Mouse (Mus musculus): ENCODE results near the gene Pik3cd. TPM values are rescaled to one million over a fixed set of nuclear protein-coding genes. Genes with fewer than 3 reads are reported as not detected.
"Not testable (repeated sequence)": the region's sequence is repeated elsewhere in the genome, so short reads cannot be mapped to it uniquely, and the experiment has no call there.

The Pik3cd gene
- polyA plus RNA-seq (2015; fragmentation: Nextera tagmentation; extraction: Ambion mirVana) = 5.1 and 5.5 TPM in 2 replicates

GRCm38 (mm10) chr4:149702210-149702979 is at the start of gene Pik3cd:
TSS of gene Pik3cd (minus strand) at chr4:149702571.
- H3K36me3 ChIP-seq (ENCODE audit: control insufficient read depth, insufficient read depth, low read length) = no peaks in the 10 kb centered on the region
- no peaks in the 10 kb centered on the region for H3K27me3 ChIP-seq (ENCODE audit: control insufficient read depth, insufficient read depth, low read length)
- no peak within 1 kb of the TSS for H3K4me2 ChIP-seq (ENCODE audit: low read depth, low read length)
- no peaks in the 10 kb centered on the region for H3K4me1 ChIP-seq (ENCODE audit: control insufficient read depth, insufficient read depth, low read length)
- H3K9ac ChIP-seq (ENCODE audit: low read length) = no peak within 1 kb of the TSS
- no peaks in the 10 kb centered on the region for H3K9me3 ChIP-seq (replicated peaks; ENCODE audit: control insufficient read depth, low read length)
- no peak for ATAC-seq (ENCODE audit: insufficient read depth, low FRiP score)
- 64% methylated on average over 19 of the region's 19 CpGs for WGBS
- H3K4me3 ChIP-seq (replicated peaks; ENCODE audit: low read length) = no peak within 1 kb of the TSS
- no peak within 1 kb of the TSS for H3K27ac ChIP-seq (ENCODE audit: low read length)

DNA sequence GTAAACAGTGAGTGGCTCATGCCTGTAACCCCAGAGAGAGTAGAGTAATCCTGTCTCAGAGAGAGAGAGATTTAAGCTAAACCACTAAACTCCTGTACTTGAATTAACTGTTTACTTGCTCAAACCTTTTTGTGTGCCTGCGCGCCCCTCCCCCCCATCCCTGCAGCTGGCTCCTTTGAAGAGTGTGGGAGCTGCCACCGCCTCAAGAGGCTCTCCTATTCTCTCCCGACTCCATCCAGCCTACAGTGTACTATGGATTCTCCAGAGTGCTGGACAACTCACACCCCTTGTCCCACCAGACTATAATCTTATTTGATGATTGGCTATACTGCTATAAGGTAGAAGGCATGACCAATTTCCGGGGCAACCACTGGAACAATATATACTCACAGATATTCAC is 48.3 kb upstream of the Pik3cd start:
- ATAC-seq (ENCODE audit: insufficient read depth, low FRiP score) = no peak
- H3K9ac ChIP-seq (ENCODE audit: low read length) = no peak overlapping the region
- no peak overlapping the region for H3K4me3 ChIP-seq (replicated peaks; ENCODE audit: low read length)
- no peak overlapping the region for H3K4me2 ChIP-seq (ENCODE audit: low read depth, low read length)
- no peaks in the 10 kb centered on the region for H3K27me3 ChIP-seq (ENCODE audit: control insufficient read depth, insufficient read depth, low read length)
- no peak overlapping the region for H3K27ac ChIP-seq (ENCODE audit: low read length)
- H3K4me1 ChIP-seq (ENCODE audit: control insufficient read depth, insufficient read depth, low read length) = no peaks in the 10 kb centered on the region
- H3K36me3 ChIP-seq (ENCODE audit: control insufficient read depth, insufficient read depth, low read length) = no peaks in the 10 kb centered on the region
- WGBS = 43% methylated on average over 5 of the region's 5 CpGs
- H3K9me3 ChIP-seq (replicated peaks; ENCODE audit: control insufficient read depth, low read length) = no peaks in the 10 kb centered on the region

DNA sequence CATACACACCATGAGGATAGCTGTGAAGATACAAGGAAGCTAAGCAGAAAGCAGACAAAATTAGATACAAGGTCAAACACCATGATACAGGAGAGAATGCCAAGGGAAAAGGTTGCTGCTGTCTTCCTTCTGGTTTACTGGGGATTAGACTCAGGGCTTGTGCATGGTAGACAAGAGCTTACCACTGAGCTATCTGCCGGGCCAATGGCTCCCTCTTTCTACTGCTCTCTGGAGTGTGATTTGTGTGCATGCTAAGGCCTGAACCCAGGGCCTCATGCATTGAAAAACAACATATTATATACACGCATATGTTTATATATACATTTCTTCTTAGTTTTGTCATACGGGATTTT is 47.3 kb upstream of the Pik3cd start:
- not testable (repeated sequence) for H3K9ac ChIP-seq (ENCODE audit: low read length); H3K4me3 ChIP-seq (replicated peaks; ENCODE audit: low read length); H3K4me1 ChIP-seq (ENCODE audit: control insufficient read depth, insufficient read depth, low read length); H3K36me3 ChIP-seq (ENCODE audit: control insufficient read depth, insufficient read depth, low read length); H3K27me3 ChIP-seq (ENCODE audit: control insufficient read depth, insufficient read depth, low read length); H3K27ac ChIP-seq (ENCODE audit: low read length); H3K9me3 ChIP-seq (replicated peaks; ENCODE audit: control insufficient read depth, low read length); H3K4me2 ChIP-seq (ENCODE audit: low read depth, low read length); ATAC-seq (ENCODE audit: insufficient read depth, low FRiP score)
- WGBS = 84% methylated on average over 3 of the region's 3 CpGs

DNA sequence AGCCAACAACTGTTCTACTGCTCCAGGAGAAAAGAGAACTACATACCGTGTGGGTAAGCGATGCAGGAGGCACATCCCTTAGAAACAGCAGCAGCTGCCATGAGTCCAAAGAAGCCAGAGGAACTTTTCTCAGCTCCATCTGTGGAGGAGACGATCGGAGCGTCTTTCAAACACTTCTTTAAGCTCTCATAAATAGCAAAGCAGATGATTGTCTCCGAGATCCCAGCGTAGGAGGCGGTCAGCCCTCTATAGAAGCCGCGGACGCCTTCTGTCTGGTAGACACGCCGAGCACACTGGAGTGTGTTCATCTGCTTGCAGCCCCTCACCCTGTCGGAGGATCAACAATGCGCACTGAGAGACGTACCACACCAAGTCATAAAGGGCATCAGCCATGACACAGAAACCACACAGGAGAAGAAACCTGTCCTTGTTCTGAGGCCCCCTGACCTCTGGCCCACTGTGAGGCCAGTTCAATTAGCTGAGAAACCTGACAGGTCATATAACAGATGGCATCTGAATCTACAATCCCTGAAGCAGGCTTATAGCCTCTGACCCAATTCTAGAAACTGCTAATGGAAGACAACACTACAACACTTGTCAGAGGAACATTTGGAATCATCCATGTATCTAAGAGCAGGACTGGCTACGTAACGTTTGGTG is 46.8 kb upstream of the Pik3cd start:
- no peak overlapping the region for H3K9ac ChIP-seq (ENCODE audit: low read length)
- ATAC-seq (ENCODE audit: insufficient read depth, low FRiP score) = no peak
- no peaks in the 10 kb centered on the region for H3K4me1 ChIP-seq (ENCODE audit: control insufficient read depth, insufficient read depth, low read length)
- no peak overlapping the region for H3K4me3 ChIP-seq (replicated peaks; ENCODE audit: low read length)
- H3K27ac ChIP-seq (ENCODE audit: low read length) = no peak overlapping the region
- WGBS = 87% methylated on average over 18 of the region's 18 CpGs
- no peaks in the 10 kb centered on the region for H3K27me3 ChIP-seq (ENCODE audit: control insufficient read depth, insufficient read depth, low read length)
- no peaks in the 10 kb centered on the region for H3K9me3 ChIP-seq (replicated peaks; ENCODE audit: control insufficient read depth, low read length)
- no peaks in the 10 kb centered on the region for H3K36me3 ChIP-seq (ENCODE audit: control insufficient read depth, insufficient read depth, low read length)
- no peak overlapping the region for H3K4me2 ChIP-seq (ENCODE audit: low read depth, low read length)

- Histone ChIP-seq H3K27ac (ENCODE audit: low read length) (no peak overlapping the region), H3K27me3 (ENCODE audit: control insufficient read depth, insufficient read depth, low read length) (no peaks in the 10 kb centered on the region), H3K4me1 (ENCODE audit: control insufficient read depth, insufficient read depth, low read length) (no peaks in the 10 kb centered on the region), H3K9ac (ENCODE audit: low read length) (no peak overlapping the region), H3K4me2 (ENCODE audit: low read depth, low read length) (no peak overlapping the region), H3K36me3 (ENCODE audit: control insufficient read depth, insufficient read depth, low read length) (no peaks in the 10 kb centered on the region), H3K4me3 (replicated peaks; ENCODE audit: low read length) (no peak overlapping the region), H3K9me3 (replicated peaks; ENCODE audit: control insufficient read depth, low read length) (no peaks in the 10 kb centered on the region)
- WGBS = 84% methylated on average over 7 of the region's 7 CpGs
- no peak for ATAC-seq (ENCODE audit: insufficient read depth, low FRiP score)
Measured at GRCm38 (mm10) chr4:149744119-149744518, 41.7 kb upstream of the Pik3cd start.

DNA sequence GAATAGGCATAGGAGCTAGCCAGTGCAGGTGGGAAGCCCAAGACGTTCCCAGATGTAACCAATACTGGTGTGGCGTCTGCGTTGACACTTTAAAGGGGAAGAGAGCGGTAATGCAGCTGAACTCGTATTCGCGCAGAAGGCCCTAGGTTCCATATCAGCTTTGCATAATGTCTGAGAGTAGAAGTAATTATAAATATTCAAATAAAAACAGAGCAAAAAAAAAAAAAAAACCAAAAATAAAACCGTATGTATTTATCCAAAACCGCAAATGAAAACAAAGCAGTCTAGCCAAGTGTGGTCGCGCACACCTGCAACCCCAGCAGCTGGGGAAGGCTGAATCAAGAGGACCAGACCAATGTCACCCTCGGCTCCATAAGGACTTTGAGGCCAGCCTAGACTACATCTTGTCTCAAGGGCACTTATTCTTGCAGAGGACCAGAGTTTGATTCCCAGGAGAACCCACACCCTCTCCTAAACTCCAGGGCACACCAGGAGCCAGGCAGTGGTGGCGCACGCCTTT is 39.7 kb upstream of the Pik3cd start:
- ATAC-seq (ENCODE audit: insufficient read depth, low FRiP score) = no peak
- Histone ChIP-seq H3K4me1 (ENCODE audit: control insufficient read depth, insufficient read depth, low read length) (peaks cover 2% of the 10 kb centered on the region), H3K27me3 (ENCODE audit: control insufficient read depth, insufficient read depth, low read length) (no peaks in the 10 kb centered on the region), H3K4me2 (ENCODE audit: low read depth, low read length) (no peak overlapping the region), H3K4me3 (replicated peaks; ENCODE audit: low read length) (no peak overlapping the region), H3K36me3 (ENCODE audit: control insufficient read depth, insufficient read depth, low read length) (no peaks in the 10 kb centered on the region), H3K9me3 (replicated peaks; ENCODE audit: control insufficient read depth, low read length) (no peaks in the 10 kb centered on the region), H3K27ac (ENCODE audit: low read length) (no peak overlapping the region), H3K9ac (ENCODE audit: low read length) (no peak overlapping the region)
- 93% methylated on average over 14 of the region's 14 CpGs for WGBS

- WGBS = 86% methylated on average over 7 of the region's 7 CpGs
- no peak overlapping the region for H3K27ac ChIP-seq (ENCODE audit: low read length)
- H3K9me3 ChIP-seq (replicated peaks; ENCODE audit: control insufficient read depth, low read length) = no peaks in the 10 kb centered on the region
- H3K27me3 ChIP-seq (ENCODE audit: control insufficient read depth, insufficient read depth, low read length) = no peaks in the 10 kb centered on the region
- H3K4me3 ChIP-seq (replicated peaks; ENCODE audit: low read length) = no peak overlapping the region
- peaks cover 12% of the 10 kb centered on the region for H3K4me1 ChIP-seq (ENCODE audit: control insufficient read depth, insufficient read depth, low read length)
- H3K36me3 ChIP-seq (ENCODE audit: control insufficient read depth, insufficient read depth, low read length) = no peaks in the 10 kb centered on the region
- no peak for ATAC-seq (ENCODE audit: insufficient read depth, low FRiP score)
- no peak overlapping the region for H3K9ac ChIP-seq (ENCODE audit: low read length)
- H3K4me2 ChIP-seq (ENCODE audit: low read depth, low read length) = no peak overlapping the region
Measured at GRCm38 (mm10) chr4:149740301-149740700, 37.9 kb upstream of the Pik3cd start.

GRCm38 (mm10) chr4:149739478-149739877 is 37.1 kb upstream of the Pik3cd start:
- H3K27ac ChIP-seq (ENCODE audit: low read length) = no peak overlapping the region
- no peak overlapping the region for H3K4me3 ChIP-seq (replicated peaks; ENCODE audit: low read length)
- H3K36me3 ChIP-seq (ENCODE audit: control insufficient read depth, insufficient read depth, low read length) = no peaks in the 10 kb centered on the region
- H3K4me2 ChIP-seq (ENCODE audit: low read depth, low read length) = no peak overlapping the region
- H3K27me3 ChIP-seq (ENCODE audit: control insufficient read depth, insufficient read depth, low read length) = no peaks in the 10 kb centered on the region
- H3K9me3 ChIP-seq (replicated peaks; ENCODE audit: control insufficient read depth, low read length) = no peaks in the 10 kb centered on the region
- peaks cover 19% of the 10 kb centered on the region for H3K4me1 ChIP-seq (ENCODE audit: control insufficient read depth, insufficient read depth, low read length)
- ATAC-seq (ENCODE audit: insufficient read depth, low FRiP score) = no peak
- 70% methylated on average over 5 of the region's 5 CpGs for WGBS
- no peak overlapping the region for H3K9ac ChIP-seq (ENCODE audit: low read length)

All from stomach, embryonic 16.5 days (tissue).